Mouse (Mus musculus) stomach, postnatal 0 days (tissue): ENCODE data around the gene Insig1. TPM values are rescaled to one million over a fixed set of nuclear protein-coding genes. Genes with fewer than 3 reads are reported as not detected.

ENCODE experiments used
- ATAC-seq: fragments of 200-750 bp; cut with Nextera tagmentation; 2 replicates; pipeline ENCODE4 v1.8.0; 2017; ENCODE audit not compliant: low FRiP score, low TSS enrichment
- DNase-seq: peaks from one replicate; pipeline ENCODE4 v3.0.0-alpha.2; 2016; ENCODE audit warnings: low spot score
- H3K27ac ChIP-seq: fragments of 300-500 bp; sonication (generic); replicated peaks from 2 replicates; pipeline ENCODE4 v1.5.1; 2014; ENCODE audit warnings: mild to moderate bottlenecking, control low read depth
- H3K27me3 ChIP-seq: fragments of 300-500 bp; sonication (generic); 2 replicates; pipeline ENCODE4 v1.6.1; 2014; ENCODE audit warnings: low read length; ENCODE audit not compliant: control insufficient read depth, insufficient read depth
- H3K36me3 ChIP-seq: fragments of 300-500 bp; sonication (generic); 2 replicates; pipeline ENCODE4 v1.6.1; 2014; ENCODE audit warnings: low read length, mixed read lengths; ENCODE audit not compliant: control insufficient read depth, insufficient read depth
- H3K4me1 ChIP-seq: fragments of 300-500 bp; sonication (generic); replicated peaks from 2 replicates; pipeline ENCODE4 v1.6.1; 2014; ENCODE audit warnings: antibody characterized with exemption; ENCODE audit not compliant: control insufficient read depth, insufficient read depth
- H3K4me2 ChIP-seq: fragments of 300-500 bp; sonication (generic); replicated peaks from 2 replicates; pipeline ENCODE4 v1.6.1; 2014; ENCODE audit warnings: low read depth, mild to moderate bottlenecking, control low read depth, moderate library complexity
- H3K4me3 ChIP-seq: fragments of 300-500 bp; sonication (generic); 2 replicates; pipeline ENCODE4 v1.5.1; 2014; ENCODE audit warnings: low read depth, low read length, control low read depth
- H3K9ac ChIP-seq: fragments of 300-500 bp; sonication (generic); 2 replicates; pipeline ENCODE4 v1.6.1; 2014; ENCODE audit warnings: mild to moderate bottlenecking, low read length, control low read depth, mixed read lengths
- H3K9me3 ChIP-seq: fragments of 300-500 bp; sonication (generic); 2 replicates; pipeline ENCODE4 v1.6.1; 2016; ENCODE audit warnings: low read length; ENCODE audit not compliant: control insufficient read depth
- CTCF ChIP-seq: IDR thresholded peaks from 2 replicates; pipeline ENCODE4 v1.5.1; 2016; ENCODE audit warnings: antibody characterized with exemption, low read depth, mild to moderate bottlenecking, moderate library complexity
- EP300 ChIP-seq: optimal IDR thresholded peaks from 2 replicates; pipeline ENCODE3; 2016; ENCODE audit warnings: antibody characterized with exemption
- WGBS: fragments of 180-500 bp; shearing (Covaris S2); extraction: QIAGEN DNeasy Blood & Tissue Kit; methylation state at CpG from one replicate; pipeline ENCODE4 v1.1.7; 2014; 5-methylcytosine and 5-hydroxymethylcytosine counted together
- polyA plus RNA-seq: library from polyadenylated mRNA; unstranded; fragments of >200 nt; fragmentation: Nextera tagmentation; extraction: Ambion mirVana; gene quantifications from 2 replicates; pipeline ENCODE4 v1.2.1, GENCODE M21; 2015

Insig1 gene
- polyA plus RNA-seq, 1 experiment from 2014 or later: 67.7 TPM

GRCm38 (mm10) chr5:28036011-28036410 lies 35.2 kb upstream of the Insig1 start:
- H3K9me3 ChIP-seq: no peaks in the 10 kb centered on the region
- no peak overlapping the region for H3K4me3 ChIP-seq

GRCm38 (mm10) chr5:28036518-28036917 lies 34.6 kb upstream of the Insig1 start:
- peak; percentile 4; the same call in 1 of the 2 replicates for ATAC-seq
- WGBS: 79% methylated on average over 1 of the region's 1 CpGs

More at GRCm38 (mm10) chr5:28036011-28036410, 35.2 kb upstream of the Insig1 start:
- Histone ChIP-seq H3K4me2 (no peak overlapping the region), H3K36me3 (no peaks in the 10 kb centered on the region), H3K4me1 (peaks cover 15% of the 10 kb centered on the region), H3K27me3 (no peaks in the 10 kb centered on the region), H3K9ac (no peak overlapping the region), H3K27ac (no peak overlapping the region)
- DNase-seq (no peak), ATAC-seq (no peak)
- 74% methylated on average over 1 of the region's 1 CpGs for WGBS
- TF ChIP-seq EP300: no peak
- no peak for TF ChIP-seq CTCF

GRCm38 (mm10) chr5:28037172-28037591 lies 34.0 kb upstream of the Insig1 start:
- DNase-seq (peak; percentile 33), ATAC-seq (peak; percentile 78)
- TF ChIP-seq CTCF: no peak
- TF ChIP-seq EP300: no peak
- H3K4me2 ChIP-seq: peak overlapping the region; percentile 11; the same call in 1 of the 2 replicates
- no peak overlapping the region for H3K4me3 ChIP-seq
- no peaks in the 10 kb centered on the region for H3K27me3 ChIP-seq
- H3K9ac ChIP-seq: no peak overlapping the region
- H3K9me3 ChIP-seq: no peaks in the 10 kb centered on the region
- 0% methylated on average over 3 of the region's 3 CpGs for WGBS
- H3K4me1 ChIP-seq: peaks cover 15% of the 10 kb centered on the region
- H3K36me3 ChIP-seq: no peaks in the 10 kb centered on the region
- peak overlapping the region; percentile 75 for H3K27ac ChIP-seq

More at GRCm38 (mm10) chr5:28036518-28036917, 34.6 kb upstream of the Insig1 start:
- Histone ChIP-seq H3K9ac (no peak overlapping the region), H3K4me3 (no peak overlapping the region), H3K4me2 (no peak overlapping the region), H3K4me1 (peaks cover 15% of the 10 kb centered on the region), H3K27me3 (no peaks in the 10 kb centered on the region), H3K9me3 (no peaks in the 10 kb centered on the region), H3K27ac (peak overlapping the region; percentile 75), H3K36me3 (no peaks in the 10 kb centered on the region)
- DNase-seq: no peak
- TF ChIP-seq EP300 (no peak), CTCF (no peak)

- peak overlapping the region; percentile 75 for H3K27ac ChIP-seq
- peaks cover 15% of the 10 kb centered on the region for H3K4me1 ChIP-seq
- TF ChIP-seq CTCF: no peak
- TF ChIP-seq EP300: no peak
- H3K9me3 ChIP-seq: no peaks in the 10 kb centered on the region
- H3K27me3 ChIP-seq: no peaks in the 10 kb centered on the region
- peak overlapping the region; percentile 11; the same call in 1 of the 2 replicates for H3K4me2 ChIP-seq
- DNase-seq: no peak
- H3K4me3 ChIP-seq: no peak overlapping the region
- H3K36me3 ChIP-seq: no peaks in the 10 kb centered on the region
- no peak; the same call in 1 of the 2 replicates for ATAC-seq
- no peak overlapping the region for H3K9ac ChIP-seq
- 21% methylated on average over 5 of the region's 5 CpGs for WGBS
These were observed 33.5 kb upstream of the Insig1 start for GRCm38 (mm10) chr5:28037639-28038038.

GRCm38 (mm10) chr5:28038115-28038514 lies 33.0 kb upstream of the Insig1 start:
- TF ChIP-seq EP300 (no peak), CTCF (no peak)
- Histone ChIP-seq H3K36me3 (no peaks in the 10 kb centered on the region), H3K9me3 (no peaks in the 10 kb centered on the region), H3K4me1 (peaks cover 15% of the 10 kb centered on the region), H3K4me3 (no peak overlapping the region), H3K27me3 (no peaks in the 10 kb centered on the region), H3K27ac (no peak overlapping the region), H3K4me2 (no peak overlapping the region), H3K9ac (no peak overlapping the region)
- ATAC-seq: peak; percentile 41
- peak; percentile 79 for DNase-seq
- 11% methylated on average over 2 of the region's 2 CpGs for WGBS

GRCm38 (mm10) chr5:28039746-28040655 lies 31.2 kb upstream of the Insig1 start:
- peaks cover 15% of the 10 kb centered on the region for H3K4me1 ChIP-seq
- no peaks in the 10 kb centered on the region for H3K27me3 ChIP-seq
- DNase-seq (no peak), ATAC-seq (no peak)
- H3K9ac ChIP-seq: no peak overlapping the region
- H3K36me3 ChIP-seq: no peaks in the 10 kb centered on the region
- H3K27ac ChIP-seq: no peak overlapping the region
- H3K4me3 ChIP-seq: no peak overlapping the region
- WGBS: 66% methylated on average over 7 of the region's 7 CpGs
- no peak for TF ChIP-seq EP300
- H3K4me2 ChIP-seq: no peak overlapping the region
- no peaks in the 10 kb centered on the region for H3K9me3 ChIP-seq
